Mouse (Mus musculus) spleen, adult 2 months (tissue): ENCODE measurements at regions not wholly inside any gene's neighbourhood (a gene's known extent, or its start where the extent isn't known, plus 50 kb on each side); places are given as distances from the start of the nearest gene placed in this dataset.

Source experiments
- CTCF ChIP-seq: fragments of 200-500 bp; IDR thresholded peaks from 2 replicates; pipeline ENCODE4 v1.5.1; 2011; ENCODE audit warnings: mild to moderate bottlenecking, inconsistent platforms; ENCODE audit not compliant: insufficient read depth, insufficient read length, insufficient replicate concordance; ENCODE audit errors: extremely low read depth
- POLR2A ChIP-seq: fragments of 200-500 bp; IDR thresholded peaks from 2 replicates; pipeline ENCODE4 v1.6.1; 2011; ENCODE audit warnings: low read depth, low read length, inconsistent platforms

DNA sequence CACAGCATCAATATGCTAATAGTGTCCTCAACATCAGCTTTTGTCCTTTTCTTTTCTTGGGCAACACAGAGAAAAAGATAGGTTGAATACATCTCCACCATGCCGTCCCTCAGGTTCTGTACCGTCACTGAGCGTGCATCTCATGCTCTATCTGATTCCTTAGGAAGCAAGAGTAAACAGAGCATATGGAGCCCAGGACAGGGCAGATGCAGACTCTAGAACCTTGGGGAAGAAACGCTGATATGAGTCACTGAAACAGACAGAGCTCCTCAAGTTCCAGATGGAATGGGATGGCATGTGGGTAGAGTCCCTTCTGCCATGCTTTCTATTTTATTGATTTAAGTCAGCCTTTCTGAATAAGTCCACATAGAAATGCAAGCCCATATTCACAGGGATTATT, 206.9 kb downstream of the Hace1 start:
- no peak for TF ChIP-seq CTCF
- TF ChIP-seq POLR2A = no peak
